Mouse (Mus musculus): ENCODE results near the gene Cacna2d2.

The Cacna2d2 gene

GRCm38 (mm10) chr9:107544196-107544700 is 144.8 kb downstream of the Cacna2d2 start:
- in situ Hi-C loops (cut with MboI; ENCODE audit: low pct_unique_long_range_greater_than_20kb in 1 of 2, low sequenced_read_pairs in 2 of 2, unreplicated experiment in 1 of 2), result no loop called here

- in situ Hi-C loops (cut with MboI; ENCODE audit: low pct_unique_long_range_greater_than_20kb in 1 of 2, low sequenced_read_pairs in 2 of 2, unreplicated experiment in 1 of 2), result no loop called here
Measured at GRCm38 (mm10) chr9:107544729-107545128, 145.3 kb downstream of the Cacna2d2 start.

GRCm38 (mm10) chr9:107545199-107545598 is 145.8 kb downstream of the Cacna2d2 start:
- in situ Hi-C loops (cut with MboI; ENCODE audit: low pct_unique_long_range_greater_than_20kb in 1 of 2, low sequenced_read_pairs in 2 of 2, unreplicated experiment in 1 of 2), result no loop called here

- in situ Hi-C loops (cut with MboI; ENCODE audit: low pct_unique_long_range_greater_than_20kb in 1 of 2, low sequenced_read_pairs in 2 of 2, unreplicated experiment in 1 of 2), result no loop called here
Measured at GRCm38 (mm10) chr9:107545602-107546001, 146.2 kb downstream of the Cacna2d2 start.

GRCm38 (mm10) chr9:107547026-107547425 is 147.6 kb downstream of the Cacna2d2 start, which contains the start of gene Zmynd10:
TSS of gene Zmynd10 (plus strand) at chr9:107547298.
- in situ Hi-C loops (cut with MboI; ENCODE audit: low pct_unique_long_range_greater_than_20kb in 1 of 2, low sequenced_read_pairs in 2 of 2, unreplicated experiment in 1 of 2), result no loop called here

- in situ Hi-C loops (cut with MboI; ENCODE audit: low pct_unique_long_range_greater_than_20kb in 1 of 2, low sequenced_read_pairs in 2 of 2, unreplicated experiment in 1 of 2), result no loop called here
Measured at GRCm38 (mm10) chr9:107547957-107548356, 148.5 kb downstream of the Cacna2d2 start.

GRCm38 (mm10) chr9:107548820-107549219 is 149.4 kb downstream of the Cacna2d2 start:
- in situ Hi-C loops (cut with MboI; ENCODE audit: low pct_unique_long_range_greater_than_20kb in 1 of 2, low sequenced_read_pairs in 2 of 2, unreplicated experiment in 1 of 2), result no loop called here

- in situ Hi-C loops (cut with MboI; ENCODE audit: low pct_unique_long_range_greater_than_20kb in 1 of 2, low sequenced_read_pairs in 2 of 2, unreplicated experiment in 1 of 2), result no loop called here
Measured at GRCm38 (mm10) chr9:107549297-107550074, 150.1 kb downstream of the Cacna2d2 start.

- in situ Hi-C loops (cut with MboI; ENCODE audit: low pct_unique_long_range_greater_than_20kb in 1 of 2, low sequenced_read_pairs in 2 of 2, unreplicated experiment in 1 of 2), result no loop called here
Measured at GRCm38 (mm10) chr9:107550491-107551116, 151.2 kb downstream of the Cacna2d2 start.

GRCm38 (mm10) chr9:107551117-107551889 is 151.9 kb downstream of the Cacna2d2 start, which contains the start of gene Rassf1:
TSS of gene Rassf1 (plus strand) at chr9:107551555.
- in situ Hi-C loops (cut with MboI; ENCODE audit: low pct_unique_long_range_greater_than_20kb in 1 of 2, low sequenced_read_pairs in 2 of 2, unreplicated experiment in 1 of 2), result no loop called here

- in situ Hi-C loops (cut with MboI; ENCODE audit: low pct_unique_long_range_greater_than_20kb in 1 of 2, low sequenced_read_pairs in 2 of 2, unreplicated experiment in 1 of 2), result no loop called here
Measured at GRCm38 (mm10) chr9:107551890-107552355, 152.5 kb downstream of the Cacna2d2 start.

- in situ Hi-C loops (cut with MboI; ENCODE audit: low pct_unique_long_range_greater_than_20kb in 1 of 2, low sequenced_read_pairs in 2 of 2, unreplicated experiment in 1 of 2), result no loop called here
Measured at GRCm38 (mm10) chr9:107552690-107553393, 153.4 kb downstream of the Cacna2d2 start.

- in situ Hi-C loops (cut with MboI; ENCODE audit: low pct_unique_long_range_greater_than_20kb in 1 of 2, low sequenced_read_pairs in 2 of 2, unreplicated experiment in 1 of 2), result no loop called here
Measured at GRCm38 (mm10) chr9:107553541-107554318, 154.3 kb downstream of the Cacna2d2 start.

GRCm38 (mm10) chr9:107554319-107554825 is 155.0 kb downstream of the Cacna2d2 start:
- in situ Hi-C loops (cut with MboI; ENCODE audit: low pct_unique_long_range_greater_than_20kb in 1 of 2, low sequenced_read_pairs in 2 of 2, unreplicated experiment in 1 of 2), result no loop called here

GRCm38 (mm10) chr9:107555031-107555457 is 155.6 kb downstream of the Cacna2d2 start:
- in situ Hi-C loops (cut with MboI; ENCODE audit: low pct_unique_long_range_greater_than_20kb in 1 of 2, low sequenced_read_pairs in 2 of 2, unreplicated experiment in 1 of 2), result loop anchor here in 1 of 2 experiments (5.0 kb wide), 1 partner anchor 87 kb away; no protein-coding TSS in a partner anchor

- in situ Hi-C loops (cut with MboI; ENCODE audit: low pct_unique_long_range_greater_than_20kb in 1 of 2, low sequenced_read_pairs in 2 of 2, unreplicated experiment in 1 of 2), result loop anchor here in 1 of 2 experiments (5.0 kb wide), 1 partner anchor 87 kb away; no protein-coding TSS in a partner anchor
Measured at GRCm38 (mm10) chr9:107555701-107556100, 156.3 kb downstream of the Cacna2d2 start.

- in situ Hi-C loops (cut with MboI; ENCODE audit: low pct_unique_long_range_greater_than_20kb in 1 of 2, low sequenced_read_pairs in 2 of 2, unreplicated experiment in 1 of 2), result loop anchor here in 1 of 2 experiments (5.0 kb wide), 1 partner anchor 86 kb away; no protein-coding TSS in a partner anchor
Measured at GRCm38 (mm10) chr9:107556346-107556745, 156.9 kb downstream of the Cacna2d2 start.

Measured in mouse embryonic stem cell (cell line).